ENCODE assay signal across 11 mouse cellular contexts in genomic region chr4:133204379-133204778, GRCm38 (mm10). TPM values are rescaled to one million over a fixed set of nuclear protein-coding genes. Genes with fewer than 3 reads are reported as not detected.
DNase-seq lines count a peak whose midpoint lies in the region; ATAC-seq lines count a peak whose summit lies in the region.
"Had no signal": no experiment of that assay in that cellular context is flagged by ENCODE, and none has a peak within 500 bp of the region (broad histone marks: within the 10 kb centered on the region; RNA-seq: fewer than 3 reads in every experiment).

No protein-coding gene starts in this region.

- peaks cover 27% of the 10 kb centered on the region for H3K4me1 ChIP-seq in heart, embryonic 16.5 days (ENCODE audit: control insufficient read depth, insufficient read depth, low read length)
- H3K4me1 ChIP-seq in embryonic facial prominence, embryonic 14.5 days (ENCODE audit: control insufficient read depth, insufficient read depth, low read length), result peaks cover 20% of the 10 kb centered on the region
- H3K4me1 ChIP-seq in hindbrain, embryonic 14.5 days (replicated peaks; ENCODE audit: control insufficient read depth, insufficient read depth, low read length), result peaks cover 36% of the 10 kb centered on the region
- peaks cover 38% of the 10 kb centered on the region for H3K4me1 ChIP-seq in midbrain, embryonic 15.5 days

- no peaks in the 10 kb centered on the region for H3K9me3 ChIP-seq in heart, embryonic 16.5 days (replicated peaks; ENCODE audit: control insufficient read depth, low read length)
- no peaks in the 10 kb centered on the region for H3K9me3 ChIP-seq in embryonic facial prominence, embryonic 14.5 days (ENCODE audit: control insufficient read depth, low read length)
- H3K9me3 ChIP-seq in hindbrain, embryonic 14.5 days (ENCODE audit: control insufficient read depth, low read length), result no peaks in the 10 kb centered on the region
- no peaks in the 10 kb centered on the region for H3K9me3 ChIP-seq in midbrain, embryonic 15.5 days

- ATAC-seq in heart, embryonic 16.5 days (replicated peaks; ENCODE audit: extremely low read depth, insufficient read depth, low FRiP score), result peak; percentile 33; the same call in 1 of the 2 replicates
- no peak for ATAC-seq in embryonic facial prominence, embryonic 14.5 days (ENCODE audit: low read depth)
- ATAC-seq in hindbrain, embryonic 14.5 days (ENCODE audit: low FRiP score), result no peak
- ATAC-seq in midbrain, embryonic 15.5 days (replicated peaks), result no peak
- ATAC-seq: CD4-positive, CD25-positive, alpha-beta regulatory T cell, adult 4 months had no signal

- no peak for DNase-seq in heart, adult 18-20 months
- DNase-seq in embryonic facial prominence, embryonic 14.5 days (ENCODE audit: low spot score), result no peak
- DNase-seq in hindbrain, embryonic 14.5 days (ENCODE audit: low spot score), result no peak
- DNase-seq in left cerebral cortex, adult 11 months (ENCODE audit: low spot score), result no peak
- no peak for DNase-seq in left cerebral cortex, postnatal 14 days (ENCODE audit: low spot score in 2 of 2)
- DNase-seq in ovary, postnatal 10 days (ENCODE audit: low spot score), result no peak
- DNase-seq: lung, postnatal 14 days had no signal

- H3K9ac ChIP-seq in heart, embryonic 16.5 days (ENCODE audit: low read length), result peak overlapping the region; percentile 59
- H3K9ac ChIP-seq in embryonic facial prominence, embryonic 14.5 days (ENCODE audit: low read depth, low read length), result no peak overlapping the region
- no peak overlapping the region for H3K9ac ChIP-seq in hindbrain, embryonic 14.5 days
- H3K9ac ChIP-seq in midbrain, embryonic 15.5 days, result no peak overlapping the region

- no peaks in the 10 kb centered on the region; the same call in 1 of the 2 replicates for H3K36me3 ChIP-seq in heart, embryonic 16.5 days (ENCODE audit: control insufficient read depth, insufficient read depth)
- no peaks in the 10 kb centered on the region for H3K36me3 ChIP-seq in embryonic facial prominence, embryonic 14.5 days (ENCODE audit: control insufficient read depth, insufficient read depth, low read length)
- H3K36me3 ChIP-seq in hindbrain, embryonic 14.5 days (replicated peaks; ENCODE audit: control insufficient read depth, insufficient read depth), result no peaks in the 10 kb centered on the region
- no peaks in the 10 kb centered on the region for H3K36me3 ChIP-seq in midbrain, embryonic 15.5 days (replicated peaks)

- peak overlapping the region; percentile 59 for H3K27ac ChIP-seq in heart, embryonic 16.5 days (ENCODE audit: low read length)
- H3K27ac ChIP-seq in embryonic facial prominence, embryonic 14.5 days (replicated peaks; ENCODE audit: low read depth, low read length), result peak overlapping the region; percentile 16
- peak overlapping the region; percentile 12 for H3K27ac ChIP-seq in hindbrain, embryonic 14.5 days
- H3K27ac ChIP-seq in midbrain, embryonic 15.5 days, result peak overlapping the region; percentile 69

- peak overlapping the region; percentile 19 for H3K4me2 ChIP-seq in heart, embryonic 16.5 days (ENCODE audit: low read depth, low read length)
- H3K4me2 ChIP-seq in embryonic facial prominence, embryonic 14.5 days (ENCODE audit: low read depth, low read length), result no peak overlapping the region
- no peak overlapping the region for H3K4me2 ChIP-seq in hindbrain, embryonic 14.5 days (replicated peaks)
- H3K4me2 ChIP-seq in midbrain, embryonic 15.5 days, result no peak overlapping the region

- H3K27me3 ChIP-seq in heart, embryonic 16.5 days (ENCODE audit: control insufficient read depth, insufficient read depth, low read length), result no peaks in the 10 kb centered on the region
- no peaks in the 10 kb centered on the region for H3K27me3 ChIP-seq in embryonic facial prominence, embryonic 14.5 days (replicated peaks; ENCODE audit: control insufficient read depth, insufficient read depth, low read length)
- peaks cover 3% of the 10 kb centered on the region; the same call in 1 of the 2 replicates for H3K27me3 ChIP-seq in hindbrain, embryonic 14.5 days (ENCODE audit: control insufficient read depth, insufficient read depth, low read length)
- H3K27me3 ChIP-seq in midbrain, embryonic 15.5 days (replicated peaks), result no peaks in the 10 kb centered on the region

- H3K4me3 ChIP-seq in heart, embryonic 16.5 days (ENCODE audit: low read length), result no peak overlapping the region
- no peak overlapping the region for H3K4me3 ChIP-seq in embryonic facial prominence, embryonic 14.5 days (ENCODE audit: low read depth, low read length)
- H3K4me3 ChIP-seq in hindbrain, embryonic 14.5 days (replicated peaks; ENCODE audit: low read length), result no peak overlapping the region
- no peak overlapping the region for H3K4me3 ChIP-seq in midbrain, embryonic 15.5 days

- intact Hi-C loops in left cerebral cortex, postnatal 14 days (cut with DNase I), result loop anchor here (10.0 kb wide), 1 partner anchor 250 kb away; no protein-coding TSS in a partner anchor

- WGBS in heart, embryonic 16.5 days, result 31% methylated on average over 7 of the region's 7 CpGs
- 32% methylated on average over 7 of the region's 7 CpGs for WGBS in embryonic facial prominence, embryonic 14.5 days
- WGBS in hindbrain, embryonic 14.5 days, result 23% methylated on average over 7 of the region's 7 CpGs
- 32% methylated on average over 7 of the region's 7 CpGs for WGBS in midbrain, embryonic 15.5 days

RNA-seq across cellular contexts. Expression of gene Cd164l2, which starts 7.6 kb away (rescaled TPM):
- 0.66 TPM in 1 of 2 replicates, not detected in the other for polyA plus RNA-seq in heart, embryonic 16.5 days (2015; fragmentation: Nextera tagmentation; extraction: Ambion mirVana)
- not detected for total RNA-seq in heart, adult 18-20 months (2021)
- 2.5 and 3.8 TPM in 2 replicates for polyA plus RNA-seq in embryonic facial prominence, embryonic 14.5 days (2014; fragmentation: Nextera tagmentation; extraction: Ambion mirVana)
- polyA plus RNA-seq in hindbrain, embryonic 14.5 days (2014; fragmentation: Nextera tagmentation; extraction: Ambion mirVana), result 2.2 TPM in 2 replicates
- 3.0 and 5.0 TPM in 2 replicates for polyA plus RNA-seq in midbrain, embryonic 15.5 days (2015; fragmentation: Nextera tagmentation; extraction: Ambion mirVana)
- total RNA-seq in left cerebral cortex, postnatal 14 days (2021), result 1 to 10 TPM; 2.4 to 4.1 TPM
- total RNA-seq: heart, postnatal 10 days had no signal

RNA-seq across cellular contexts. Expression of gene Gpr3, which starts 8.0 kb away (rescaled TPM):
- 0.14 and 0.29 TPM in 2 replicates for polyA plus RNA-seq in heart, embryonic 16.5 days (2015; fragmentation: Nextera tagmentation; extraction: Ambion mirVana)
- total RNA-seq in heart, adult 18-20 months (2021), result not detected
- 0.18 and 0.19 TPM in 2 replicates for polyA plus RNA-seq in embryonic facial prominence, embryonic 14.5 days (2014; fragmentation: Nextera tagmentation; extraction: Ambion mirVana)
- polyA plus RNA-seq in hindbrain, embryonic 14.5 days (2014; fragmentation: Nextera tagmentation; extraction: Ambion mirVana), result 1.5 and 2.3 TPM in 2 replicates
- polyA plus RNA-seq in midbrain, embryonic 15.5 days (2015; fragmentation: Nextera tagmentation; extraction: Ambion mirVana), result 1.3 and 2.0 TPM in 2 replicates
- total RNA-seq in left cerebral cortex, postnatal 14 days (2021), result 1 to 10 TPM; 7.4 to 10.0 TPM
- polyA plus RNA-seq: CD4-positive, CD25-positive, alpha-beta regulatory T cell, adult 4 months had no signal

RNA-seq across cellular contexts. Expression of gene Map3k6, which starts 36.2 kb away (rescaled TPM):
- polyA plus RNA-seq in heart, embryonic 16.5 days (2015; fragmentation: Nextera tagmentation; extraction: Ambion mirVana), result 3.4 and 3.6 TPM in 2 replicates
- total RNA-seq in heart, adult 18-20 months (2021), result 10 to 100 TPM; 22.5 to 30.1 TPM
- 6.0 and 7.9 TPM in 2 replicates for polyA plus RNA-seq in embryonic facial prominence, embryonic 14.5 days (2014; fragmentation: Nextera tagmentation; extraction: Ambion mirVana)
- 1.7 and 3.0 TPM in 2 replicates for polyA plus RNA-seq in hindbrain, embryonic 14.5 days (2014; fragmentation: Nextera tagmentation; extraction: Ambion mirVana)
- polyA plus RNA-seq in midbrain, embryonic 15.5 days (2015; fragmentation: Nextera tagmentation; extraction: Ambion mirVana), result 1.6 and 2.0 TPM in 2 replicates
- 1 to 10 TPM; 2.3 to 5.8 TPM for total RNA-seq in left cerebral cortex, postnatal 14 days (2021)

RNA-seq across cellular contexts. Expression of gene Sytl1, which starts 58.5 kb away (rescaled TPM):
- polyA plus RNA-seq in heart, embryonic 16.5 days (2015; fragmentation: Nextera tagmentation; extraction: Ambion mirVana), result 3.4 and 7.6 TPM in 2 replicates
- total RNA-seq in heart, adult 18-20 months (2021), result under 1 TPM; 0.22 to 0.72 TPM
- 11.0 and 11.5 TPM in 2 replicates for polyA plus RNA-seq in embryonic facial prominence, embryonic 14.5 days (2014; fragmentation: Nextera tagmentation; extraction: Ambion mirVana)
- polyA plus RNA-seq in hindbrain, embryonic 14.5 days (2014; fragmentation: Nextera tagmentation; extraction: Ambion mirVana), result 0.26 and 0.43 TPM in 2 replicates
- 0.56 and 0.65 TPM in 2 replicates for polyA plus RNA-seq in midbrain, embryonic 15.5 days (2015; fragmentation: Nextera tagmentation; extraction: Ambion mirVana)
- under 1 TPM in 1 of 2 experiments, not detected in 1; 0.51 TPM for total RNA-seq in left cerebral cortex, postnatal 14 days (2021)

Comparison
In these comparisons a context has a peak if more than half of its experiments do, and no peak if none do; other contexts are left out.
1. H3K27ac ChIP-seq: peak in every context shown above with its lines; median percentile 69 in midbrain, embryonic 15.5 days; 59 in heart, embryonic 16.5 days; 16 in embryonic facial prominence, embryonic 14.5 days; 12 in hindbrain, embryonic 14.5 days.